Mouse (Mus musculus) heart, embryonic 10.5 days (tissue): ENCODE measurements around the gene Pstpip1. TPM values are rescaled to one million over a fixed set of nuclear protein-coding genes. Genes with fewer than 3 reads are reported as not detected.
A peak's percentile ranks its signal among the peaks of the same experiment; 100 is the strongest.

Experiments
- DNase-seq: peaks from one replicate; pipeline ENCODE4 v3.0.0-alpha.2; 2017; ENCODE audit warnings: low spot score
- H3K27ac ChIP-seq: fragments of 300-500 bp; sonication (generic); 2 replicates; pipeline ENCODE4 v1.5.1; 2016; ENCODE audit warnings: mild to moderate bottlenecking
- H3K27me3 ChIP-seq: fragments of 300-500 bp; sonication (generic); 2 replicates; pipeline ENCODE4 v1.6.1; 2016; ENCODE audit warnings: mild to moderate bottlenecking; ENCODE audit not compliant: poor library complexity, insufficient read depth, severe bottlenecking
- H3K36me3 ChIP-seq: fragments of 300-500 bp; sonication (generic); 2 replicates; pipeline ENCODE4 v1.6.1; 2016; ENCODE audit warnings: mild to moderate bottlenecking, moderate library complexity
- H3K4me1 ChIP-seq: fragments of 300-500 bp; sonication (generic); 2 replicates; pipeline ENCODE4 v1.6.1; 2016; ENCODE audit warnings: mild to moderate bottlenecking
- H3K4me3 ChIP-seq: fragments of 300-500 bp; sonication (generic); 2 replicates; pipeline ENCODE4 v1.5.1; 2016; ENCODE audit warnings: mild to moderate bottlenecking, moderate library complexity
- H3K9me3 ChIP-seq: fragments of 300-500 bp; sonication (generic); 2 replicates; pipeline ENCODE4 v1.6.1; 2016; ENCODE audit warnings: mild to moderate bottlenecking, moderate library complexity
- WGBS: fragments of 180-500 bp; shearing (Covaris S2); methylation state at CpG from one replicate; pipeline ENCODE4 v1.1.7; 2016; 5-methylcytosine and 5-hydroxymethylcytosine counted together
- polyA plus RNA-seq: library from polyadenylated mRNA; unstranded; fragments of >200 nt; fragmentation: Nextera tagmentation; extraction: Ambion mirVana; gene quantifications from 2 replicates; pipeline ENCODE4 v1.2.1, GENCODE M21; 2016

Gene Pstpip1
- polyA plus RNA-seq, 1 experiment from 2014 or later, result 1.2 TPM

- Histone ChIP-seq H3K36me3 (no peaks in the 10 kb centered on the region), H3K27me3 (0 out of 2 replicates have a peak, but pooled peaks cover 3% of the 10 kb centered on the region), H3K4me1 (peaks cover 19% of the 10 kb centered on the region), H3K4me3 (peak overlapping the region; percentile 59; the same call in 1 of the 2 replicates), H3K9me3 (no peaks in the 10 kb centered on the region), H3K27ac (no peak overlapping the region; the same call in 1 of the 2 replicates)
- 74% methylated on average over 5 of the region's 5 CpGs for WGBS
- no peak for DNase-seq
Observed at GRCm38 (mm10) chr9:56118091-56118490, 28.3 kb downstream of the Pstpip1 start.

DNA sequence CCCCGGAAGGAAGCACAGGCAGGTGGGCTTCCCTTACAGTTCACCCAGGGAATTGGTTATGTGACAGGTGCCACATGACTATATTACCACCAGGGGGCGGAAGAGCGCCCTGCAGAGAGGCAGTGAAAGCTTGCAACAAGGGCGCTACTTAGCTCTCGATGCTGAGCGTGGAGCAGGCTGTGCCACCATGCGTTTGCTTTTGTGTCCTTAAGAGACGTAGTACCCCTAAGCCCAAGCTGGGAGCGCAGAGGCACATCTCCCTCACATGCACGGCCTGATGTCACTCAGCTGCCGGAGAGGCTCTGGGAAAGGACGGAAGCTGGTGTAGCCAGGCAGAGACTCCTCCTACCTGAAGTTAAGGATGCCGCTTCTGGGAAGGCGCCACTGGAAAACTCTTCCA lies 28.8 kb downstream of the Pstpip1 start:
- Histone ChIP-seq H3K27ac (peak overlapping the region; percentile 72), H3K27me3 (peaks cover 3% of the 10 kb centered on the region; the same call in 1 of the 2 replicates), H3K9me3 (no peaks in the 10 kb centered on the region), H3K4me1 (peaks cover 24% of the 10 kb centered on the region), H3K36me3 (no peaks in the 10 kb centered on the region), H3K4me3 (peak overlapping the region; percentile 59)
- 3% methylated on average over 14 of the region's 14 CpGs for WGBS
- DNase-seq, result peak; percentile 90

DNA sequence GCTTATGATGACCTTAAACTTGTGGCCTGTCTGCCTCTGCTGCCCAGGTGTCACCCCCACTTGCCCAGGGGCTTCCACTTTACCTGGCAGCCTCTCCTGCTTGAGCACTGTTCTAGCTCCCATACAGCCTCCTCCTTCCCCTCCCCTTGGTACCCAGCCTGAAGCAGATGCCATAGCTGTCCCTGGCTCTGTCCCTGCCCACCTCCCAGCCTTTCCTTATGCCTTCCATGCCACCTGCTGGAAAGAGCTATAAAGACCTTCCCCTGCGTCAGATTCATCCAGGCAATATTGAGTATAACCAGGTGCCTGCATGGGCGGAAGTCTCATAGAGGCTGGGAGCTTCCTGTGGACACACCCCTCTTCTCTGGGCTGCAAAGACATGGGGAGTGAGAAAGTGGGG lies 29.9 kb downstream of the Pstpip1 start:
- peaks cover 3% of the 10 kb centered on the region; the same call in 1 of the 2 replicates for H3K27me3 ChIP-seq
- H3K9me3 ChIP-seq, result no peaks in the 10 kb centered on the region
- WGBS, result 52% methylated on average over 2 of the region's 2 CpGs
- DNase-seq, result no peak
- H3K4me1 ChIP-seq, result peaks cover 34% of the 10 kb centered on the region
- no peak overlapping the region for H3K4me3 ChIP-seq
- no peaks in the 10 kb centered on the region for H3K36me3 ChIP-seq
- H3K27ac ChIP-seq, result no peak overlapping the region

DNA sequence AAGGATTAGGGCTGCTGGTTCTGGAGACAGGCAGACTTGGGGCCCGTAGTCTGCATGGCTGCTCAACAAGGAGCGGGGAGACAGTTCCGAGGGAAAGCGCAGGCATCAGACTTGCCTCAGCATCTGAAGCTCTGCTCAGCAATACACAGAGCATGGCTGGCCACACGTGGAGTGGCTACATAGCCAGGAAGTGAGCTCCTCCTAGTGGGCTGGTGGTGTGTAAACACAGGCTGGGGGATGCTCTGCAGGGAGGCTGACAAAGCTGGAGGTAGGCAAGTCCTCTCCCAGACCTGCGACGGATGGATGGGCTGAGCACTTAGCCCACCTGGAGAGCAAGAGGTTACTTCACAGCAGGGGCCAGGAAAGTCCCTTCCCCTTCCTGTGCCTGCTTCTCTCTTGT lies 31.3 kb downstream of the Pstpip1 start:
- Histone ChIP-seq H3K36me3 (no peaks in the 10 kb centered on the region), H3K4me3 (no peak overlapping the region), H3K27me3 (peaks cover 8% of the 10 kb centered on the region; the same call in 1 of the 2 replicates), H3K9me3 (no peaks in the 10 kb centered on the region), H3K4me1 (peaks cover 47% of the 10 kb centered on the region), H3K27ac (no peak overlapping the region; the same call in 1 of the 2 replicates)
- DNase-seq, result peak; percentile 88
- 19% methylated on average over 7 of the region's 7 CpGs for WGBS

GRCm38 (mm10) chr9:56122973-56123372 lies 33.2 kb downstream of the Pstpip1 start:
- 74% methylated on average over 8 of the region's 8 CpGs for WGBS
- no peak for DNase-seq
- no peak overlapping the region for H3K27ac ChIP-seq
- peaks cover 9% of the 10 kb centered on the region for H3K36me3 ChIP-seq
- peaks cover 8% of the 10 kb centered on the region; the same call in 1 of the 2 replicates for H3K27me3 ChIP-seq
- no peaks in the 10 kb centered on the region for H3K9me3 ChIP-seq
- H3K4me3 ChIP-seq, result no peak overlapping the region
- peaks cover 55% of the 10 kb centered on the region for H3K4me1 ChIP-seq

- H3K9me3 ChIP-seq, result no peaks in the 10 kb centered on the region
- no peak for DNase-seq
- no peak overlapping the region for H3K27ac ChIP-seq
- WGBS, result 60% methylated on average over 7 of the region's 7 CpGs
- peaks cover 15% of the 10 kb centered on the region for H3K36me3 ChIP-seq
- H3K27me3 ChIP-seq, result peaks cover 8% of the 10 kb centered on the region; the same call in 1 of the 2 replicates
- no peak overlapping the region for H3K4me3 ChIP-seq
- peaks cover 59% of the 10 kb centered on the region for H3K4me1 ChIP-seq
Observed at GRCm38 (mm10) chr9:56123613-56124012, 33.9 kb downstream of the Pstpip1 start.

DNA sequence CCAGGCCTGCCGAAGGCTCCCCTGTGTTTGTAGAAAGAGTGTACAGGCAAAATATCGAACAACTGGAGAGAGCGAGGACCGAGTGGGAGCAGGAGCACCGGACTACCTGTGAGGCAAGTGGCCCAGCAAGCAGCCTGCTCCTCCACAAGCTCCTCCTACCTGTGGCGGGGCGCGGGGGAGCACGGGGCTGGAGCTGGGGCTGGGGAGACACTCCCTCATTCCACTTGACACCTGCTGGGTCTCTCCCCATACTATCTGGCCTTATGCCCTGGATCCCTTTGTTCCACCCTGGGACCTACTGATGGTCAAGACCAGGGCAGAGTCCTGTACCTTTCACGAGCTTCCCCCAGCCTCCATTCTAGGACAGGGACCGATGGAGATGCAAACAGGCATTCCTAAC lies 34.8 kb downstream of the Pstpip1 start:
- 23% methylated on average over 11 of the region's 11 CpGs for WGBS
- peak overlapping the region; percentile 48 for H3K27ac ChIP-seq
- no peak for DNase-seq

GRCm38 (mm10) chr9:56126453-56127173 lies 36.9 kb downstream of the Pstpip1 start:
- H3K4me3 ChIP-seq, result no peak overlapping the region
- WGBS, result 69% methylated on average over 16 of the region's 16 CpGs
- peaks cover 38% of the 10 kb centered on the region for H3K36me3 ChIP-seq
- H3K27ac ChIP-seq, result no peak overlapping the region
- DNase-seq, result no peak
- H3K4me1 ChIP-seq, result peaks cover 70% of the 10 kb centered on the region
- H3K27me3 ChIP-seq, result peaks cover 5% of the 10 kb centered on the region; the same call in 1 of the 2 replicates
- H3K9me3 ChIP-seq, result no peaks in the 10 kb centered on the region

More for the DNA sequence above, 34.8 kb downstream of the Pstpip1 start:
- peaks cover 24% of the 10 kb centered on the region for H3K36me3 ChIP-seq
- no peaks in the 10 kb centered on the region for H3K9me3 ChIP-seq
- peaks cover 59% of the 10 kb centered on the region for H3K4me1 ChIP-seq
- H3K4me3 ChIP-seq, result no peak overlapping the region
- H3K27me3 ChIP-seq, result peaks cover 8% of the 10 kb centered on the region; the same call in 1 of the 2 replicates

GRCm38 (mm10) chr9:56128331-56128730 lies 38.6 kb downstream of the Pstpip1 start:
- 84% methylated on average over 9 of the region's 9 CpGs for WGBS
- no peak overlapping the region for H3K4me3 ChIP-seq

GRCm38 (mm10) chr9:56129951-56130350 lies 40.2 kb downstream of the Pstpip1 start:
- WGBS, result 92% methylated on average over 3 of the region's 3 CpGs
- Histone ChIP-seq H3K27ac (no peak overlapping the region), H3K36me3 (peaks cover 66% of the 10 kb centered on the region), H3K9me3 (no peaks in the 10 kb centered on the region), H3K4me3 (no peak overlapping the region), H3K27me3 (0 out of 2 replicates have a peak, but pooled peaks cover 5% of the 10 kb centered on the region), H3K4me1 (peaks cover 66% of the 10 kb centered on the region)
- no peak for DNase-seq

More at GRCm38 (mm10) chr9:56128331-56128730, 38.6 kb downstream of the Pstpip1 start:
- no peak for DNase-seq
- H3K4me1 ChIP-seq, result peaks cover 70% of the 10 kb centered on the region
- H3K9me3 ChIP-seq, result no peaks in the 10 kb centered on the region
- H3K36me3 ChIP-seq, result peaks cover 51% of the 10 kb centered on the region
- H3K27me3 ChIP-seq, result peaks cover 5% of the 10 kb centered on the region; the same call in 1 of the 2 replicates
- H3K27ac ChIP-seq, result no peak overlapping the region

DNA sequence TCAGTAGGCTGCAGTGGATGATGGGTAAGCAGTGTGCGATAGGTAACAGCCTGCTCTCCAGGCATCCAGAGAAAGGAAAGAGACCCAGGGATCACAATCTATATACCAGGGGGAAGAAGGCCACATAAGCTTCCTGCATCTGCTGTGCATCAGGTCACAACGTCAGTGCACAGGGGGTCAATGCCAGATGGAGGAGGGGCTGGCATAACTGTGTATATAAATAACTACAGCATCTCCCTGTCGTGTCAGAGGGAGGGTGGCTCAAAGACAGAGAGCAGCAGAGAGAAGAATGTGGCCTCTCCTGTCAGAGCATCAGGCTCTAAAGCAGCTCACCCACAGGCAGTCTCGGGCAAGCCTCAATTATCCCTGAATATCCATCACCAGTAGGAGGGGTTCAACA lies 40.8 kb downstream of the Pstpip1 start:
- H3K36me3 ChIP-seq, result peaks cover 72% of the 10 kb centered on the region
- H3K27me3 ChIP-seq, result 0 out of 2 replicates have a peak, but pooled peaks cover 4% of the 10 kb centered on the region
- H3K9me3 ChIP-seq, result no peaks in the 10 kb centered on the region
- H3K27ac ChIP-seq, result peak overlapping the region; percentile 57; the same call in 1 of the 2 replicates
- DNase-seq, result no peak
- H3K4me1 ChIP-seq, result peaks cover 62% of the 10 kb centered on the region
- WGBS, result 41% methylated on average over 4 of the region's 4 CpGs
- H3K4me3 ChIP-seq, result no peak overlapping the region

GRCm38 (mm10) chr9:56131813-56132525 lies 42.2 kb downstream of the Pstpip1 start:
- no peaks in the 10 kb centered on the region for H3K9me3 ChIP-seq
- peaks cover 52% of the 10 kb centered on the region for H3K4me1 ChIP-seq
- H3K27me3 ChIP-seq, result no peaks in the 10 kb centered on the region
- no peak for DNase-seq
- no peak overlapping the region for H3K27ac ChIP-seq
- no peak overlapping the region for H3K4me3 ChIP-seq
- peaks cover 85% of the 10 kb centered on the region for H3K36me3 ChIP-seq
- WGBS, result 81% methylated on average over 10 of the region's 10 CpGs

DNA sequence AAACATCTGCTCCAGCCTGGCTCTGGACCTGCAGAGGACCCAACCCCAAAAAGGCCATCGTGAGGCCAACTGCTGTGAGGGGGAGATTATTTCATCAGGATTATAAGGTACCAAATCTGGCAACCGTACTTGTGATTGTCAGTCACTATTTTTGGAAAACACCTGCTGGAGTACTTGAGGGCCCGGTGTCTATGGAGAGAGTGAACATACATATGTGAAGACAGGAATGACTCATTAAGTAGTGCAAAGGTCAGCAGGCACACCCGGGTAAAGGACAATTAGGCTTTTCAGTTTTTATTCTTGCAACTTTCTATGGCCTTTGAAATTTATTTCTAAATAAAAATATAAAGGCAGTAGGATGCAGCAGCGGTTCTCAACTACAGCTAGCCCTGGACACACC lies 44.2 kb downstream of the Pstpip1 start:
- Histone ChIP-seq H3K27me3 (no peaks in the 10 kb centered on the region), H3K9me3 (no peaks in the 10 kb centered on the region), H3K4me1 (peaks cover 43% of the 10 kb centered on the region), H3K36me3 (peaks cover 71% of the 10 kb centered on the region), H3K27ac (no peak overlapping the region), H3K4me3 (no peak overlapping the region)
- DNase-seq, result no peak
- 64% methylated on average over 5 of the region's 5 CpGs for WGBS
